Mouse (Mus musculus) MEL (cell line): ENCODE results near the gene Cby3. TPM values are rescaled to one million over a fixed set of nuclear protein-coding genes. Genes with fewer than 3 reads are reported as not detected.

Source experiments
- DNase-seq: peaks from one replicate; pipeline ENCODE4 v3.0.0; 2011; ENCODE audit warnings: low read depth, low spot score
- H3K27ac ChIP-seq: 2 replicates; pipeline ENCODE4 v1.5.1; 2012; ENCODE audit warnings: low read depth, mild to moderate bottlenecking, control low read depth, low read length, moderate library complexity; ENCODE audit not compliant: control insufficient read depth
- H3K27me3 ChIP-seq, 2 experiments: fragments of 150-350 bp in 1 of 2; sonication (generic) in 1 of 2; 2 replicates each; pipeline ENCODE4 v1.6.1; 2012; ENCODE audit warnings: low read length in 2 of 2, mild to moderate bottlenecking in 2 of 2, improper control_type of control experiment in 1 of 2, moderate library complexity in 1 of 2; ENCODE audit not compliant: insufficient read depth in 2 of 2, control insufficient read depth in 1 of 2
- H3K36me3 ChIP-seq, 2 experiments: 2 replicates each; pipeline ENCODE4 v1.6.1; 2012 to 2014; ENCODE audit warnings: low read length in 2 of 2, improper control_type of control experiment in 1 of 2, inconsistent platforms in 1 of 2, mild to moderate bottlenecking in 1 of 2; ENCODE audit not compliant: insufficient read depth in 2 of 2, control insufficient read depth in 1 of 2
- H3K4me1 ChIP-seq, 2 experiments: fragments of 150-350 bp in 1 of 2; sonication (generic) in 1 of 2; 2 replicates each; pipeline ENCODE4 v1.6.1; 2012; ENCODE audit warnings: low read length in 2 of 2, improper control_type of control experiment in 1 of 2, mild to moderate bottlenecking in 1 of 2; ENCODE audit not compliant: insufficient read depth in 2 of 2, control insufficient read depth in 1 of 2
- H3K4me3 ChIP-seq, 2 experiments: fragments of 150-350 bp in 1 of 2; sonication (generic) in 1 of 2; 2 replicates each; pipeline ENCODE4 v1.5.1; 2012; ENCODE audit warnings: low read depth in 2 of 2, low read length in 2 of 2, mild to moderate bottlenecking in 2 of 2, moderate library complexity in 2 of 2, control low read depth in 1 of 2, improper control_type of control experiment in 1 of 2; ENCODE audit not compliant: control insufficient read depth in 1 of 2, insufficient read depth in 1 of 2
- H3K79me2 ChIP-seq: 2 replicates; pipeline ENCODE4 v1.6.1; 2012; ENCODE audit warnings: mild to moderate bottlenecking, low read length, moderate library complexity; ENCODE audit not compliant: control insufficient read depth, poor library complexity, insufficient read depth
- H3K9ac ChIP-seq: 2 replicates; pipeline ENCODE4 v1.6.1; 2012; ENCODE audit warnings: low read depth, mild to moderate bottlenecking, control low read depth, low read length, moderate library complexity; ENCODE audit not compliant: control insufficient read depth, poor library complexity, severe bottlenecking
- H3K9me3 ChIP-seq: fragments of 150-350 bp; sonication (generic); replicated peaks from 2 replicates; pipeline ENCODE4 v1.6.1; 2012; ENCODE audit warnings: mild to moderate bottlenecking, low read length, improper control_type of control experiment, moderate library complexity; ENCODE audit not compliant: insufficient read depth
- CHD1 ChIP-seq: IDR thresholded peaks from 2 replicates; pipeline ENCODE4 v1.6.1; 2012; ENCODE audit warnings: low read depth, mild to moderate bottlenecking, inconsistent platforms, low read length, improper control_type of control experiment
- E2F4 ChIP-seq: IDR thresholded peaks from 2 replicates; pipeline ENCODE4 v1.6.1; 2011; ENCODE audit warnings: low read depth, low read length, improper control_type of control experiment, borderline replicate concordance
- ELF1 ChIP-seq: IDR thresholded peaks from 2 replicates; pipeline ENCODE4 v1.6.1; 2014; ENCODE audit warnings: low read depth, mild to moderate bottlenecking, inconsistent platforms, low read length, improper control_type of control experiment, moderate library complexity
- ETS1 ChIP-seq: IDR thresholded peaks from 2 replicates; pipeline ENCODE4 v1.6.1; 2012; ENCODE audit warnings: low read depth, mild to moderate bottlenecking, inconsistent platforms, low read length, improper control_type of control experiment, moderate library complexity
- GABPA ChIP-seq: IDR thresholded peaks from 2 replicates; pipeline ENCODE4 v1.6.1; 2012; ENCODE audit warnings: low read depth, mild to moderate bottlenecking, inconsistent platforms, low read length, improper control_type of control experiment, moderate library complexity
- GATA1 ChIP-seq: IDR thresholded peaks from 2 replicates; pipeline ENCODE4 v1.6.1; 2011; ENCODE audit warnings: low read depth, low read length, improper control_type of control experiment
- HCFC1 ChIP-seq: IDR thresholded peaks from 2 replicates; pipeline ENCODE4 v1.6.1; 2012; ENCODE audit warnings: low read depth, mild to moderate bottlenecking, inconsistent platforms, low read length, improper control_type of control experiment, moderate library complexity
- KAT2A ChIP-seq: conservative IDR thresholded peaks from 2 replicates; pipeline ENCODE4 v1.6.1; 2012; ENCODE audit warnings: low read depth, low read length, improper control_type of control experiment, inconsistent platforms
- MAX ChIP-seq: IDR thresholded peaks from 2 replicates; pipeline ENCODE4 v1.6.1; 2011; ENCODE audit warnings: low read length, improper control_type of control experiment
- MAZ ChIP-seq: IDR thresholded peaks from 2 replicates; pipeline ENCODE4 v1.6.1; 2012; ENCODE audit warnings: low read depth, mild to moderate bottlenecking, inconsistent platforms, low read length, improper control_type of control experiment
- MEF2A ChIP-seq: IDR thresholded peaks from 2 replicates; pipeline ENCODE4 v1.6.1; 2014; ENCODE audit warnings: low read depth, mild to moderate bottlenecking, inconsistent platforms, low read length, improper control_type of control experiment; ENCODE audit not compliant: poor library complexity, insufficient replicate concordance, severe bottlenecking; ENCODE audit errors: extremely low read depth
- MYB ChIP-seq: IDR thresholded peaks from 2 replicates; pipeline ENCODE4 v1.6.1; 2011; ENCODE audit warnings: mild to moderate bottlenecking, low read depth, low read length, improper control_type of control experiment
- MYC ChIP-seq: IDR thresholded peaks from 2 replicates; pipeline ENCODE4 v1.6.1; 2011; ENCODE audit warnings: low read depth, mild to moderate bottlenecking, low read length, improper control_type of control experiment, moderate library complexity
- POLR2A ChIP-seq, 2 experiments: IDR thresholded peaks; 2 replicates each; pipeline ENCODE4 v1.6.1; 2011 to 2012; ENCODE audit warnings: low read length in 2 of 2, mild to moderate bottlenecking in 2 of 2, control low read depth in 1 of 2, improper control_type of control experiment in 1 of 2, low read depth in 1 of 2, moderate library complexity in 1 of 2; ENCODE audit not compliant: control insufficient read depth in 1 of 2, insufficient read depth in 1 of 2, poor library complexity in 1 of 2
- POLR2AphosphoS2 ChIP-seq: IDR thresholded peaks from 2 replicates; pipeline ENCODE4 v1.6.1; 2011; ENCODE audit warnings: low read length, improper control_type of control experiment
- POLR2AphosphoS5 ChIP-seq: IDR thresholded peaks from 2 replicates; pipeline ENCODE4 v1.6.1; 2012; ENCODE audit warnings: low read depth, borderline replicate concordance, mild to moderate bottlenecking, inconsistent platforms, low read length, moderate library complexity, mixed read lengths
- RCOR1 ChIP-seq: IDR thresholded peaks from 2 replicates; pipeline ENCODE4 v1.6.1; 2012; ENCODE audit warnings: low read depth, mild to moderate bottlenecking, inconsistent platforms, low read length, improper control_type of control experiment
- SMC3 ChIP-seq: IDR thresholded peaks from 2 replicates; pipeline ENCODE4 v1.6.1; 2011; ENCODE audit warnings: low read depth, low read length, improper control_type of control experiment
- TAL1 ChIP-seq: IDR thresholded peaks from 2 replicates; pipeline ENCODE4 v1.6.1; 2012; ENCODE audit warnings: mild to moderate bottlenecking, inconsistent platforms, low read length, moderate library complexity, mixed read lengths
- TBP ChIP-seq: IDR thresholded peaks from 2 replicates; pipeline ENCODE4 v1.8.0; 2011; ENCODE audit warnings: low read depth, low read length, improper control_type of control experiment
- TCF12 ChIP-seq: IDR thresholded peaks from 2 replicates; pipeline ENCODE4 v1.6.1; 2014; ENCODE audit warnings: low read depth, mild to moderate bottlenecking, inconsistent platforms, low read length, improper control_type of control experiment, moderate library complexity
- USF2 ChIP-seq, 2 experiments: IDR thresholded peaks; 2 replicates each; pipeline ENCODE4 v1.6.1; 2011 to 2012; ENCODE audit warnings: improper control_type of control experiment in 2 of 2, low read length in 2 of 2, borderline replicate concordance in 1 of 2, inconsistent platforms in 1 of 2, low read depth in 1 of 2, mild to moderate bottlenecking in 1 of 2; ENCODE audit not compliant: insufficient read depth in 1 of 2
- ZKSCAN1 ChIP-seq: IDR thresholded peaks from 2 replicates; pipeline ENCODE4 v1.6.1; 2012; ENCODE audit warnings: low read depth, mild to moderate bottlenecking, inconsistent platforms, low read length, improper control_type of control experiment, moderate library complexity
- ZNF384 ChIP-seq: IDR thresholded peaks from 2 replicates; pipeline ENCODE4 v1.6.1; 2012; ENCODE audit warnings: low read depth, mild to moderate bottlenecking, inconsistent platforms, low read length, improper control_type of control experiment
- polyA plus RNA-seq, 2 experiments: library from polyadenylated mRNA; stranded (reverse) in 1 of 2; unstranded in 1 of 2; fragments of >175 nt in 1 of 2; fragments of >200 nt in 1 of 2; gene quantifications; 2 replicates each; pipeline versions ENCODE4 v1.2.1 to v1.2.4; 2012; ENCODE audit warnings: low replicate concordance in 2 of 2, low read depth in 1 of 2; ENCODE audit not compliant: insufficient read length in 2 of 2, insufficient read depth in 1 of 2, missing spikeins in 1 of 2
- total RNA-seq: library from RNA; depleted of rRNA; stranded (reverse); fragments of 300-350 nt; gene quantifications from 2 replicates; pipeline ENCODE4 v1.2.3, GENCODE M21; 2012

Cby3 gene
- total and polyA plus RNA-seq, 3 experiments, result 0.23 to 0.31 TPM; not detected in 1

GRCm38 (mm10) chr11:50352177-50352576 lies 2.1 kb upstream of the Cby3 start:
- Histone ChIP-seq H3K9ac (no peak overlapping the region), H3K9me3 (no peaks in the 10 kb centered on the region), H3K4me3 (no peak overlapping the region), H3K4me1 (peaks cover 4 to 10% of the 10 kb centered on the region in 2 experiments; a peak in 3 of 4 replicates), H3K27ac (no peak overlapping the region), H3K79me2 (no peaks in the 10 kb centered on the region), H3K27me3 (no peaks in the 10 kb centered on the region)
- no peak for DNase-seq
- TF ChIP-seq RCOR1, result no peak
- TF ChIP-seq CHD1, result no peak
- no peak for TF ChIP-seq TBP
- no peak for TF ChIP-seq SMC3
- no peak for TF ChIP-seq MYC
- no peak for TF ChIP-seq HCFC1
- TF ChIP-seq MAX, result no peak
- TF ChIP-seq KAT2A, result no peak
- TF ChIP-seq ETS1, result no peak
- TF ChIP-seq, all 39 proteins: peak for 0
- H3K36me3 ChIP-seq, result peaks cover 0 to 8% of the 10 kb centered on the region in 2 experiments; a peak in 1 of 4 replicates

GRCm38 (mm10) chr11:50354851-50355250 lies 589 bp downstream of the Cby3 start:
- peak overlapping the region; percentile 40; the same call in 1 of the 2 replicates for H3K27ac ChIP-seq
- peaks cover 0 to 15% of the 10 kb centered on the region in 2 experiments; a peak in 2 of 4 replicates for H3K36me3 ChIP-seq
- H3K4me1 ChIP-seq, result peaks cover 11 to 26% of the 10 kb centered on the region in 2 experiments; a peak in 3 of 4 replicates
- TF ChIP-seq ELF1 (no peak), POLR2AphosphoS2 (no peak), MAZ (0 out of 2 replicates have a peak, but pooled peaks have one; percentile 10), ZNF384 (no peak), POLR2AphosphoS5 (no peak)
- H3K27me3 ChIP-seq, result no peaks in the 10 kb centered on the region
- no peak overlapping the region for H3K9ac ChIP-seq
- peaks cover 7% of the 10 kb centered on the region; the same call in 1 of the 2 replicates for H3K79me2 ChIP-seq
- H3K9me3 ChIP-seq, result no peaks in the 10 kb centered on the region
- H3K4me3 ChIP-seq, result no peak overlapping the region
- DNase-seq, result no peak

GRCm38 (mm10) chr11:50355395-50355794 lies 1.1 kb downstream of the Cby3 start:
- H3K4me1 ChIP-seq, result peaks cover 13 to 27% of the 10 kb centered on the region in 2 experiments; a peak in 3 of 4 replicates
- H3K9ac ChIP-seq, result no peak overlapping the region
- DNase-seq, result peak; percentile 85
- H3K27me3 ChIP-seq, result no peaks in the 10 kb centered on the region
- peaks cover 7% of the 10 kb centered on the region; the same call in 1 of the 2 replicates for H3K79me2 ChIP-seq
- no peaks in the 10 kb centered on the region for H3K9me3 ChIP-seq
- H3K4me3 ChIP-seq, result no peak overlapping the region
- peaks cover 0 to 19% of the 10 kb centered on the region in 2 experiments; a peak in 2 of 4 replicates for H3K36me3 ChIP-seq
- H3K27ac ChIP-seq, result peak overlapping the region; percentile 46
- no peak for TF ChIP-seq RCOR1
- TF ChIP-seq GABPA, result no peak
- peak; percentile 83 for TF ChIP-seq ETS1
- no peak for TF ChIP-seq MEF2A
- no peak for TF ChIP-seq ZNF384
- TF ChIP-seq TCF12, result peak; percentile 71
- peak in 1 of 2 experiments; percentile 70; a peak in 2 of 4 replicates for TF ChIP-seq USF2 (IDR thresholded peaks at IDR 0.05; ENCODE audit: borderline replicate concordance in 1 of 2, insufficient read depth in 1 of 2, low read depth in 1 of 2, low read length in 2 of 2)
- TF ChIP-seq MAX, result peak; percentile 90
- no peak for TF ChIP-seq POLR2A (IDR thresholded peaks at IDR 0.05; ENCODE audit: control insufficient read depth in 1 of 2, insufficient read depth in 1 of 2, low read depth in 1 of 2, low read length in 2 of 2, poor library complexity in 1 of 2)
- no peak for TF ChIP-seq CHD1
- TF ChIP-seq SMC3, result no peak
- TF ChIP-seq MAZ, result no peak
- TF ChIP-seq ZKSCAN1, result no peak
- TF ChIP-seq E2F4, result no peak
- TF ChIP-seq MYB, result no peak
- peak; percentile 56 for TF ChIP-seq TAL1
- TF ChIP-seq GATA1, result peak; percentile 87
- TF ChIP-seq POLR2AphosphoS5, result no peak
